8 mouse cellular contexts compared by ENCODE assay signal in genomic region chr16:17405736-17406443, GRCm38 (mm10). TPM values are rescaled to one million over a fixed set of nuclear protein-coding genes. Genes with fewer than 3 reads are reported as not detected.
DNase-seq lines count a peak whose midpoint lies in the region; ATAC-seq lines count a peak whose summit lies in the region.

Snap29 (plus strand) TSS chr16:17405986.
Pi4ka (minus strand) TSS chr16:17406314.

- intact Hi-C loops in heart, postnatal 14 days (cut with DNase I): loop anchor here (5.0 kb wide), 3 partner anchors 46 to 126 kb away; partner anchors contain the start of genes Crkl, Lztr1 and Thap7

- under 1% methylated on average over 55 of the region's 69 CpGs for WGBS in forebrain, embryonic 14.5 days
- under 1% methylated on average over 58 of the region's 69 CpGs for WGBS in neural tube, embryonic 15.5 days

- peak within 1 kb of the TSS; percentile 85 for H3K9ac ChIP-seq in forebrain, embryonic 14.5 days (ENCODE audit: low read length)
- H3K9ac ChIP-seq in neural tube, embryonic 15.5 days (replicated peaks): peak within 1 kb of the TSS; percentile 81

- H3K27ac ChIP-seq in forebrain, embryonic 14.5 days (ENCODE audit: low read depth, low read length): peak within 1 kb of the TSS; percentile 82
- H3K27ac ChIP-seq in neural tube, embryonic 15.5 days (replicated peaks): peak within 1 kb of the TSS; percentile 90

- peak within 1 kb of the TSS; percentile 76 for H3K4me3 ChIP-seq in forebrain, embryonic 14.5 days (ENCODE audit: low read depth, low read length)
- peak within 1 kb of the TSS; percentile 91 for H3K4me3 ChIP-seq in neural tube, embryonic 15.5 days (replicated peaks)

- peak within 1 kb of the TSS; percentile 77 for H3K4me2 ChIP-seq in forebrain, embryonic 14.5 days (ENCODE audit: low read length)
- peak within 1 kb of the TSS; percentile 72 for H3K4me2 ChIP-seq in neural tube, embryonic 15.5 days

- H3K27me3 ChIP-seq in forebrain, embryonic 14.5 days (replicated peaks; ENCODE audit: control insufficient read depth, insufficient read depth, low read length): no peaks in the 10 kb centered on the region
- no peaks in the 10 kb centered on the region for H3K27me3 ChIP-seq in neural tube, embryonic 15.5 days (replicated peaks)

- peak; percentile 98 for ATAC-seq in forebrain, embryonic 14.5 days
- ATAC-seq in neural tube, embryonic 15.5 days (ENCODE audit: low FRiP score): peak; percentile 98

- H3K4me1 ChIP-seq in forebrain, embryonic 14.5 days (ENCODE audit: control insufficient read depth, insufficient read depth, low read length): peaks cover 23% of the 10 kb centered on the region
- peaks cover 52% of the 10 kb centered on the region for H3K4me1 ChIP-seq in neural tube, embryonic 15.5 days

- peaks cover 3% of the 10 kb centered on the region; the same call in 1 of the 2 replicates for H3K36me3 ChIP-seq in forebrain, embryonic 14.5 days (ENCODE audit: control insufficient read depth, insufficient read depth, low read length)
- peaks cover 17% of the 10 kb centered on the region for H3K36me3 ChIP-seq in neural tube, embryonic 15.5 days

- DNase-seq in ES-CJ7 (ENCODE audit: low read depth, low spot score): peak; percentile 98
- peak; percentile 100 for DNase-seq in cerebellum, adult 11 months
- DNase-seq in forebrain, embryonic 14.5 days (ENCODE audit: low spot score): peak; percentile 99
- DNase-seq in heart, postnatal 14 days: peak; percentile 100
- DNase-seq in layer of hippocampus, adult 11-12 months (ENCODE audit: low spot score): peak; percentile 100
- DNase-seq in lung, adult 18-20 months: peak; percentile 99 to 100
- peak; percentile 100 for DNase-seq in testis, postnatal 14 days (ENCODE audit: low spot score)

- H3K9me3 ChIP-seq in forebrain, embryonic 14.5 days (replicated peaks; ENCODE audit: control insufficient read depth, low read length): no peaks in the 10 kb centered on the region
- no peaks in the 10 kb centered on the region for H3K9me3 ChIP-seq in neural tube, embryonic 15.5 days (replicated peaks)

RNA-seq across cellular contexts. Expression of gene Snap29, which starts in this region (rescaled TPM):
- polyA plus RNA-seq in forebrain, embryonic 14.5 days (2014; fragmentation: Nextera tagmentation; extraction: Ambion mirVana): 11.1 and 11.6 TPM in 2 replicates
- 10 to 100 TPM; 15.8 to 16.5 TPM for total RNA-seq in heart, postnatal 14 days (2021)
- polyA plus RNA-seq in neural tube, embryonic 15.5 days (2015; fragmentation: Nextera tagmentation; extraction: Ambion mirVana): 23.3 and 24.0 TPM in 2 replicates

RNA-seq across cellular contexts. Expression of gene Pi4ka, which starts in this region (rescaled TPM):
- polyA plus RNA-seq in forebrain, embryonic 14.5 days (2014; fragmentation: Nextera tagmentation; extraction: Ambion mirVana): 49.6 and 51.0 TPM in 2 replicates
- total RNA-seq in heart, postnatal 14 days (2021): 10 to 100 TPM; 52.7 to 54.3 TPM
- 54.6 and 59.7 TPM in 2 replicates for polyA plus RNA-seq in neural tube, embryonic 15.5 days (2015; fragmentation: Nextera tagmentation; extraction: Ambion mirVana)

Comparison
In these comparisons a context has a peak if more than half of its experiments do, and no peak if none do; other contexts are left out.
1. Peak in every context shown above with its lines: DNase-seq, ATAC-seq, H3K4me3 ChIP-seq and H3K27ac ChIP-seq.